Mouse (Mus musculus) ES-Bruce4 (cell line): ENCODE results near the gene Nab2. TPM values are rescaled to one million over a fixed set of nuclear protein-coding genes. Genes with fewer than 3 reads are reported as not detected.

ENCODE experiments used
- H3K27ac ChIP-seq: 2 replicates; pipeline ENCODE4 v1.5.1; 2012; ENCODE audit warnings: low read length, inconsistent platforms; ENCODE audit not compliant: insufficient read depth
- H3K27me3 ChIP-seq: 2 replicates; pipeline ENCODE4 v1.6.1; 2012; ENCODE audit warnings: mild to moderate bottlenecking, low read length, inconsistent platforms; ENCODE audit not compliant: control insufficient read depth, poor library complexity, insufficient read depth, severe bottlenecking
- H3K36me3 ChIP-seq: 2 replicates; pipeline ENCODE4 v1.6.1; 2012; ENCODE audit warnings: inconsistent platforms, mild to moderate bottlenecking, low read length, moderate library complexity; ENCODE audit not compliant: control insufficient read depth, poor library complexity, insufficient read depth, severe bottlenecking
- H3K4me1 ChIP-seq: one replicate; pipeline ENCODE4 v1.8.1; 2011; ENCODE audit warnings: low read length; ENCODE audit not compliant: control insufficient read depth, insufficient read depth
- H3K4me3 ChIP-seq: 2 replicates; pipeline ENCODE4 v1.5.1; 2011; ENCODE audit warnings: low read depth, mild to moderate bottlenecking, low read length
- H3K9ac ChIP-seq: 2 replicates; pipeline ENCODE4 v1.6.1; 2012; ENCODE audit warnings: low read depth, mild to moderate bottlenecking, inconsistent platforms; ENCODE audit not compliant: poor library complexity, severe bottlenecking
- H3K9me3 ChIP-seq: replicated peaks from 2 replicates; pipeline ENCODE4 v1.6.1; 2012; ENCODE audit warnings: mild to moderate bottlenecking, low read length, inconsistent platforms; ENCODE audit not compliant: control insufficient read depth, poor library complexity, insufficient read depth, severe bottlenecking
- CTCF ChIP-seq: IDR thresholded peaks from one replicate; pipeline ENCODE4 v1.8.1; 2011; ENCODE audit warnings: low read depth, low read length
- EP300 ChIP-seq: IDR thresholded peaks from 2 replicates; pipeline ENCODE4 v1.6.1; 2011; ENCODE audit warnings: low read depth, low read length; ENCODE audit not compliant: insufficient read depth
- POLR2A ChIP-seq: IDR thresholded peaks from one replicate; pipeline ENCODE4 v1.8.1; 2011; ENCODE audit warnings: low read length; ENCODE audit not compliant: insufficient read depth
- polyA plus RNA-seq: library from polyadenylated mRNA; stranded (reverse); fragments of >200 nt; gene quantifications from 2 replicates; pipeline ENCODE4 v1.2.4, GENCODE M21; 2011; ENCODE audit warnings: low read depth; ENCODE audit not compliant: missing spikeins, insufficient read depth, insufficient read length

Nab2 gene
- polyA plus RNA-seq, 1 experiment = 5.5 TPM

DNA sequence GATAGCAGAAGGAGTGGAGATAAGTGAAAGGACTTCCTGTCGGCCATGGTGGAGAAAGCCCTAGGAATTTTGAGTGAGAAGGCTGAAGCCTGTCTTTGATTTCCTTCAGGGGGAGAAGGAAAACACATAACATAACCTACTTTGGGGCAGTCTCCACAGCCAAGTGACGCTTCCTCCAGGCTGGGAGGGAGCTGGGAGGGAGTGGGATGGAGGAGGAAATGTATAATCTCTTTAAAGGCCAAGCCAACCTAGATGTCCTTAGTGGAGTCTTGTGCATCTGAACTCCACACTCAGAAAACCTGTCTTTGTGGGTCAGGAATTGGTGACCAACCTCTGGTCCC is 53.4 kb downstream of the Nab2 start:
- no peak for TF ChIP-seq POLR2A
- TF ChIP-seq CTCF = no peak
- Histone ChIP-seq H3K9ac (no peak overlapping the region), H3K9me3 (no peaks in the 10 kb centered on the region), H3K4me3 (no peak overlapping the region), H3K27me3 (no peaks in the 10 kb centered on the region), H3K36me3 (no peaks in the 10 kb centered on the region), H3K27ac (no peak overlapping the region), H3K4me1 (peaks cover 12% of the 10 kb centered on the region)

GRCm38 (mm10) chr10:127614236-127615033 is 53.9 kb downstream of the Nab2 start:
- Histone ChIP-seq H3K9ac (no peak overlapping the region), H3K36me3 (no peaks in the 10 kb centered on the region), H3K27ac (no peak overlapping the region), H3K27me3 (no peaks in the 10 kb centered on the region), H3K4me1 (peaks cover 12% of the 10 kb centered on the region), H3K9me3 (no peaks in the 10 kb centered on the region), H3K4me3 (no peak overlapping the region)
- TF ChIP-seq EP300 (no peak), POLR2A (no peak), CTCF (no peak)

- H3K36me3 ChIP-seq = no peaks in the 10 kb centered on the region
These were observed 56.1 kb downstream of the Nab2 start for GRCm38 (mm10) chr10:127612079-127612775.

More at GRCm38 (mm10) chr10:127612079-127612775, 56.1 kb downstream of the Nab2 start:
- Histone ChIP-seq H3K9ac (no peak overlapping the region), H3K9me3 (no peaks in the 10 kb centered on the region), H3K27ac (no peak overlapping the region), H3K27me3 (no peaks in the 10 kb centered on the region), H3K4me1 (peaks cover 12% of the 10 kb centered on the region), H3K4me3 (no peak overlapping the region)
- TF ChIP-seq POLR2A (no peak), EP300 (no peak), CTCF (no peak)

Other genes with a start within 250 kb of the Nab2 start
- gene Stac3, start 166.9 kb downstream of the Nab2 start, polyA plus RNA-seq = 1.9 and 2.6 TPM in 2 replicates
- 5.4 and 5.7 TPM in 2 replicates for gene Ndufa4l2, start 153.6 kb downstream of the Nab2 start, polyA plus RNA-seq
- gene Shmt2, start 146.1 kb downstream of the Nab2 start, polyA plus RNA-seq = 67.4 and 68.2 TPM in 2 replicates
- gene Nxph4, start 134.0 kb downstream of the Nab2 start, polyA plus RNA-seq = 0.79 TPM in 1 of 2 replicates, not detected in the other
- gene Lrp1, start 47.4 kb downstream of the Nab2 start, polyA plus RNA-seq = 36.3 and 41.3 TPM in 2 replicates
- 28.2 and 32.9 TPM in 2 replicates for gene Stat6, start 25.6 kb downstream of the Nab2 start, polyA plus RNA-seq
- gene Nemp1, start 1.7 kb downstream of the Nab2 start, polyA plus RNA-seq = 22.0 and 22.3 TPM in 2 replicates
- gene Myo1a, start 36.6 kb upstream of the Nab2 start, polyA plus RNA-seq = 0.34 and 0.72 TPM in 2 replicates
- gene Tac2, start 55.9 kb upstream of the Nab2 start, polyA plus RNA-seq = not detected in 2 replicates
- 14.6 and 15.6 TPM in 2 replicates for gene Zbtb39, start 71.0 kb upstream of the Nab2 start, polyA plus RNA-seq
- gene Gpr182, start 83.2 kb upstream of the Nab2 start, polyA plus RNA-seq = not detected in 2 replicates
- gene Rdh1, start 91.2 kb upstream of the Nab2 start, polyA plus RNA-seq = 0.40 and 0.67 TPM in 2 replicates
- not detected in 2 replicates for gene Rdh16f1, start 91.2 kb upstream of the Nab2 start, polyA plus RNA-seq
- 0.49 and 0.65 TPM in 2 replicates for gene Rdh9, start 107.8 kb upstream of the Nab2 start, polyA plus RNA-seq
- gene Rdh16, start 132.6 kb upstream of the Nab2 start, polyA plus RNA-seq = 0.19 TPM in 1 of 2 replicates, not detected in the other
- not detected in 2 replicates for gene Rdh19, start 181.4 kb upstream of the Nab2 start, polyA plus RNA-seq
- not detected in 2 replicates for gene Rdh16f2, start 197.9 kb upstream of the Nab2 start, polyA plus RNA-seq
- gene Rdh7, start 220.2 kb upstream of the Nab2 start, polyA plus RNA-seq = not detected in 2 replicates
- not detected in 2 replicates for gene Sdr9c7, start 229.9 kb upstream of the Nab2 start, polyA plus RNA-seq